Mouse (Mus musculus) c-Kit-positive CD71-negative TER-119-negative erythroid progenitor cells, embryonic 14.5 days (primary cell): ENCODE measurements around the gene Ncbp2.
"Not testable (repeated sequence)": the region's sequence is repeated elsewhere in the genome, so short reads cannot be mapped to it uniquely, and the experiment has no call there.

Experiments used
- DNase-seq: peaks from one replicate; pipeline ENCODE4 v3.0.0-alpha.2; 2013; ENCODE audit warnings: low read depth

The Ncbp2 gene

GRCm38 (mm10) chr16:31935091-31935979 lies 13.0 kb upstream of the Ncbp2 start:
- no peak for DNase-seq

GRCm38 (mm10) chr16:31936568-31936967 lies 11.7 kb upstream of the Ncbp2 start:
- DNase-seq = no peak

GRCm38 (mm10) chr16:31938856-31939255 lies 9.5 kb upstream of the Ncbp2 start:
- DNase-seq = no peak

GRCm38 (mm10) chr16:31940586-31940985 lies 7.7 kb upstream of the Ncbp2 start:
- no peak for DNase-seq

GRCm38 (mm10) chr16:31943980-31944379 lies 4.3 kb upstream of the Ncbp2 start:
- peak; percentile 73 for DNase-seq

- DNase-seq = no peak
Observed at GRCm38 (mm10) chr16:31944698-31945255, 3.5 kb upstream of the Ncbp2 start.

- DNase-seq = no peak
Observed at GRCm38 (mm10) chr16:31945372-31945771, 2.9 kb upstream of the Ncbp2 start.

- DNase-seq = not testable (repeated sequence)
Observed at GRCm38 (mm10) chr16:31945986-31946385, 2.3 kb upstream of the Ncbp2 start.

GRCm38 (mm10) chr16:31947333-31947732 lies 980 bp upstream of the Ncbp2 start:
- DNase-seq = no peak

GRCm38 (mm10) chr16:31947901-31948316 lies 404 bp upstream of the Ncbp2 start:
- no peak for DNase-seq

GRCm38 (mm10) chr16:31963224-31963623 lies 14.9 kb downstream of the Ncbp2 start:
- no peak for DNase-seq

GRCm38 (mm10) chr16:31975258-31975657 lies 26.9 kb downstream of the Ncbp2 start:
- DNase-seq = no peak

GRCm38 (mm10) chr16:31979501-31979900 lies 31.2 kb downstream of the Ncbp2 start:
- DNase-seq = no peak

GRCm38 (mm10) chr16:31980946-31981345 lies 32.6 kb downstream of the Ncbp2 start:
- no peak for DNase-seq

GRCm38 (mm10) chr16:31992039-31992438 lies 43.7 kb downstream of the Ncbp2 start:
- DNase-seq = no peak

- no peak for DNase-seq
Observed at GRCm38 (mm10) chr16:31993195-31993594, 44.9 kb downstream of the Ncbp2 start.

GRCm38 (mm10) chr16:31993946-31994345 lies 45.6 kb downstream of the Ncbp2 start:
- DNase-seq = no peak

- DNase-seq = no peak
Observed at GRCm38 (mm10) chr16:31996371-31996770, 48.1 kb downstream of the Ncbp2 start.

GRCm38 (mm10) chr16:32002509-32003477 lies 54.5 kb downstream of the Ncbp2 start, which contains the start of gene Senp5:
Gene Senp5, minus strand, starts transcription at chr16:32003287.
- DNase-seq = peak; percentile 91

- DNase-seq = no peak
Observed at GRCm38 (mm10) chr16:32004731-32005130, 56.4 kb downstream of the Ncbp2 start.

- DNase-seq = no peak
Observed at GRCm38 (mm10) chr16:32008529-32009293, 60.4 kb downstream of the Ncbp2 start.
